Mouse (Mus musculus) CD4-positive helper T cell, adult 2 months (primary cell): ENCODE results near the gene Ndufb8.

ENCODE experiments used
- DNase-seq: peaks from one replicate; pipeline ENCODE4 v3.0.0-alpha.2; 2012; ENCODE audit warnings: low read depth, missing footprints, low spot score

The Ndufb8 gene

DNA sequence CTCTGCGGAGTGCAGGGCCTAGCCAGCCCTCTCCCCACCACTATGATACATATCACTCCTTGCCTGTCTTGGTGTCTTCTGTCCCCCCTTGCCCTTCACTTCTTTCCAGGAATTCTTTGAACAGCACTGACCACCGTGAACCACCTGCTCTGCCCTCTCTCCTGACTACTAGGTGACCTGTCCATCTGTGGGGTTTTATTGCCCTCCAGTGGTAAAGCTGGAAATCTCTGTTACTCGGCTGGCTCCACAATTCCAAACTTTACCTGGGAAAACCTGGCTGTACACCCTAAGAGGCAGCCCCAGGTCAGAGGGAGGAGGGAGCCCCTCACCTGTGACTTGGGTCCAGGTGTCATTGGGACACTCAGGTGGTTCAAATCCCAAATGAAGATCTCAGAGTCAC lies 19.9 kb downstream of the Ndufb8 start:
- no peak for DNase-seq

GRCm38 (mm10) chr19:44530018-44530417 lies 25.2 kb downstream of the Ndufb8 start:
- no peak for DNase-seq

- DNase-seq = peak; percentile 12
Measured at GRCm38 (mm10) chr19:44525551-44526205, 29.6 kb downstream of the Ndufb8 start.

DNA sequence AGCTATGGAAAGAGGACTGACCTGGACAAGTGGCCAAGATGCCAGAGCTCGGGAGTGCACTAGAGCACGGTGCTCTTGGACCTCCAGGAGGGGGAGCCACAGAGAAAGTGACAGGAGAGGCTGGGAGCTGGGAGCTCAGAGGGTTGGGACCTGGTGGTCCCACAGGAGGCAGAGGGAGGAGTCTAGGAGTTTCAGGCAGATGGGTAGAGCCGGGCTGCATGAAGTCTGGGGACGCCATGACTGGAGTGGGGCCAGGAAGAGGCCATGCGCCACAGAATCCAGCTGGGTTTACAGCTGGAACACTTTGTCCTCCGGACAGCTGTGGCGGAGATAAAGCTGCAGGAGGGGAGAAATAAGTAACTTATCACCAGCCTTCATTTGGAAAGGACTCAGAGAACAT lies 36.1 kb downstream of the Ndufb8 start:
- no peak for DNase-seq

DNA sequence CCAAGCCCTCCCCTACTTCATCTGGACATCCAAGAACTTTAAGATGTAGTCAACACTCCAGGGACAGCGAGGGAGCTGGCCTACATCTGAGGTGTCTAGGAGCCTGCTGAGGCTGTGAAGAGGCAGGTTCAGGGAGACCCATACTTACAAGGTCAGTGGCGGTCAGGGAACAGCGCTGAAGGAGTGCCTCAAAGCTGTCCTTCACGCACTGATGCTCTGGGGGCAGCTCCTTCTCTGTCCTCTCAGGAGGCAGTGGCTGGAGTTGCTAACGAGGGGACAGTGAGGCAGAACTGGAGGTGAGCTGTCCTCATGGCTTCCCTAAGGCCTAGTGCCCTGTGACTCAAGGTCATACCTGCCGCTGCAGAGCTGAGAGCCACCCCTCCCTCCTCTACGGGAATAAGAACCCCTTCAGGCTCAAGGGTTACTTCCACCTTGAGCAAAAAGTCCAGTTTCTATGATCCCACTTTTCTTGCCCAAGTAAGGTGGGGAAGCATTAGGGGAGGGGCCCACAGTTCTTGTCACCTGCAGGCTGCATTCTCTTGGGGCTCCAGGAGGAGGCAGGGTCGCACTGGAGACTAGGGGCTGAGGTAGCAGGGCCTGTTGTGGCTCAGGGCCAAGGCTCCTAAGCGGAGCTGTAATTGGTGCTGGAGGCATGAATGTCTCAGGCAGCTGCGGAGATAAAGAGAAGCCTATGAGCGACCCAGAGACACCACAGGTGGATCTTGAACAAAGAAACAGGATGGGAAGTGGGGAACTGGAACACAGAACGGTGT lies 37.1 kb downstream of the Ndufb8 start:
- no peak for DNase-seq

- DNase-seq = no peak
Measured at GRCm38 (mm10) chr19:44515769-44516168, 39.5 kb downstream of the Ndufb8 start.

DNA sequence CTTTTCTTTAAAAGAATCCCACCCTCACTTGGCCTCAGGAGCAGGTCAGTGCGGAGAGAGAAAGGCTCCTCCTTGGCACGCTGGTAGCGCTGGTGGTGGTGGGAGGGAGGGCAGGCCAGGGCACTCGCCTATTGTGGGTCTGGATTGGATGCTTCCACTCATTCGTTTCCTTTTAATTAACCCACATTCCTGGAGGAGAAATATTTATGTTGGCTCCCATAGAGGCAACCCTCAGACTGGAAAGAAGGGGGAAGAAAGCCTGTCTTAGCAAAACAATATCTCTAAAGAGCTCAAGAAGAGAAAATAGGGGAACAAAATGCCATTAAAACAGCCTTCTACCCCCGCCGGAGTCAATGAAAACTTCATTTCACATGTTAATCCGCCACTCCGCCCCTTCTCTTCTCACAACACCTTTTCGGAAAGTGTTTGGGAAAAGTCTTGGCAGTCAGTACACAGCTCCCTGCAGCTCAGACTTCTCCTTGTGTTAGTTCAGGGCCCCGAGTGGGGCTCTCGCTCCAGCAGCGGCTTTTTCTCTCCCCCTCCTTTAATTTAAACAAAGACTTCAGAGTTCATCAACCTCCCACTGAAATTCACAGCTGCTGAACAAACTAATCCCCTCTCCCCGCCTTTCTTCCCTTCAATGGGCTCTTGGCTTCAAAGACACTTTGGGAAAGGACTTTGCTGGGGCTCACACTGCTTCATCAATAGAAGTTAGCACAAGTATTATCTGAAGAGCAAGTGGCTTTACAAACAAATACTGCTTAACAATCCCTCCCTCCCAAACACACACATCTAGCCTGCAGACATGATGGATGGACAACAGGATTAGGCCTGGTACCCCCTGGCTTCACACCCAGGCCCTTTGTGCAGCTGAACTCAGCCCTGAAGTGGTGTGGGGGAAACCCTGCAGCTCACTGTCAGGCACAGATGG lies 40.5 kb downstream of the Ndufb8 start:
- DNase-seq = no peak

- DNase-seq = no peak
Measured at GRCm38 (mm10) chr19:44513921-44514482, 41.2 kb downstream of the Ndufb8 start.

DNA sequence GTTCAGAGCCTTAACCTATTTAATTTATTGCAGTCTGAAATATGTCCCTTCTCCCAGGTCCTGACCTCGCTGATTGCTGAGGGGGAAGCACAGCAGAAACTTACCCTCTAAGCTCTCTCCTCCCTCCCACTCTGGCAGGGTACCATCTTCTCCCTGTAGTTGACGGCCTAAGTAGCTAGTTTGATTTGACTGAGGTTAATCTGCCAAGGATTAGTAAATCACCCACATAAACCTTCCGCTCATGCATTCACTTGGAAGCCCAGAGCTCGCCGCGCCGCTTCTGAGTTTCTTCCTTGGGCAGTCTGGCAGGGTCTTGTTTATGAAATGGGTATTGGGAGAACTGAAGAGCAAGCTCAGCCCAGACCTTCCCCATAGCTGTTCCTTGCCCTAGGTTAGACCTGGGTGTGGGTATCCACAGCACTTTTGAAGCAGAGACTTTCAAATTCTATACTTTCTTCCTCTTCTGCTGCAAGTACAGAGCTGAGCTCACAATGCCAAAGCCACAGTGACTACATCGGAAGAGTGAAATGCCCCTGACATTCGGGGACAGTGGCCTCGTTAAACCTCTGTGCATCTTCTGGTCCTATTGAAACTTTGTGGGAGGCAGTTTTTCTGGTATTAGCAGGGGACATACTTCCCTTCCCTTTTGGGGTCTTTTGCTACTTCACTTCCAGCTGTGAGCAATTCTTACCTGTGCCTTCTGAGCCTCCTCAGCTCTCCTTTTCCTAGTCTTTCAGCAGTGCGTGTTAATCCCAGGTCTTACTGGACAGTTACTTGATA lies 42.0 kb downstream of the Ndufb8 start:
- no peak for DNase-seq

- DNase-seq = no peak
Measured at GRCm38 (mm10) chr19:44512601-44513000, 42.6 kb downstream of the Ndufb8 start.

DNA sequence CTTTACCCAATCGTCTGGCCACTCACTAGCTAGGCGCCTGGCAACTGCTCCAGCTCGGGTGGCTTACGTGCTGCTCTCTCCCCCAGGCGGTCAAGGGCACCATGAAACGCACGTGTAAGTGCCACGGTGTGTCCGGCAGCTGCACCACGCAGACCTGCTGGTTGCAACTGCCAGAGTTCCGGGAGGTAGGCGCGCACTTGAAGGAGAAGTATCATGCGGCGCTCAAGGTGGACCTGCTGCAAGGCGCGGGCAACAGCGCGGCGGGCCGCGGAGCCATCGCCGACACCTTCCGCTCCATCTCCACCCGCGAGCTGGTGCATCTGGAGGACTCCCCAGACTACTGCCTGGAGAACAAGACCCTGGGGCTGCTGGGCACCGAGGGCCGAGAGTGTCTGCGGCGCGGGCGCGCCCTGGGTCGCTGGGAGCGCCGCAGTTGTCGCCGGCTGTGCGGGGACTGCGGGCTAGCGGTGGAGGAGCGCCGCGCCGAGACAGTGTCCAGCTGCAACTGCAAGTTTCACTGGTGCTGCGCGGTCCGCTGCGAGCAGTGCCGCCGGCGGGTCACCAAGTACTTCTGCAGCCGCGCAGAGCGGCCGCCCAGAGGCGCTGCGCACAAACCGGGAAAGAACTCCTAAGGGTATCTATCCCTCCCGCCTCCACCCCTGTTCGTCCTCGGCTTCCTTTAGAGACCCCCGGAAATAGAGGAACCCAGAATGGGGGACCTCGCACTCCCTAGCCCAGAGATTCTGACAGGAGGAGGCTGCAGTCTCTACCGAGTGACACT lies 43.6 kb downstream of the Ndufb8 start:
- DNase-seq = no peak

DNA sequence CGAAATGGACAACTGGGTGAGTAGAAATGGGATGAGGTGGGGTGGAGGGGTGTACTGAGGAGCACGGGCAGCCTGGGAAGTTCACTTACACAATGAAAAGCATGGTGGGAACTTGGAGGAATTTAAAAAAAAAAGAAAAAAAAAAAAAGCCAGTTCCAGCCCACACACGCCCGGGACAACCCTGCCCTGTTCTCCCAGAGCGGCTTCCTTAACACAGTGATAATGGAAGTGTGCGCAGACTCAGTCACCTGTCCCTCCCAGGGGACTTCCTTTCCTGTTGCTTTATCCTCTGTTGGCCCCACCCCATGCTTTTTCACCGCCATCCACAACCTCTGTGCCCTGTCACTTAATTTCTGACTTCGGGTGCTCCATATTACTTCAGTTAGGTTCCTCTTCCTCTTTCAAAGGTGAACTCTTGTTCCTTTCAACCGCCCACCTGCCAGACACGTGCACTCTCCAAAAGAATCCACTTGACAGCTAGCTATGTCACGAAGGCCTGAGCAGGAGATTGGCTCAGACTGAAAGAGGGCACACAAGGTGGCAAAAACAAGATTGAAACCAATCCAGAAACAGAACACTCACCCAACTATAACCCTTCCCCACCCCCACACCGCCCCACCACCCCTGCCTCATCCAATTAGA lies 44.6 kb downstream of the Ndufb8 start:
- DNase-seq = peak; percentile 38

DNA sequence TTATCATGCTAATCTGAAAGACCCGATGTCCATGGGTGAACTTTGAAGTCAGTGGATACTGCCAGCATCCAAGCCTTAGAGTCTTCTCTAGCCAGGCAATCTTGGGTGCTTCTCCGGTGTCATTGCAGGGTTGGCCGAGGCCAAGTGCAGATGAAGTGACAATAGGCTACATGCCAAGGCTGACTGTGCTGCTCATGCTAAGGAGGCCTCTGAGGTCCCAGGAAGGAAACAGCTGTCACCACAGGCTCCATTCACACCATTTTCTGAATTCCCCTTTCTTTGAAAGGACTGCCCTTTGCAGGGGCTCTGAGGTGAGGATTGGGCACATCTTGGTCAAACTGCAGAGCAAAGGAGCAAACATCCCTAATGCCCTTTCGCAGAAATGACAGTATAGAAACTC lies 52.5 kb downstream of the Ndufb8 start:
- no peak for DNase-seq

DNA sequence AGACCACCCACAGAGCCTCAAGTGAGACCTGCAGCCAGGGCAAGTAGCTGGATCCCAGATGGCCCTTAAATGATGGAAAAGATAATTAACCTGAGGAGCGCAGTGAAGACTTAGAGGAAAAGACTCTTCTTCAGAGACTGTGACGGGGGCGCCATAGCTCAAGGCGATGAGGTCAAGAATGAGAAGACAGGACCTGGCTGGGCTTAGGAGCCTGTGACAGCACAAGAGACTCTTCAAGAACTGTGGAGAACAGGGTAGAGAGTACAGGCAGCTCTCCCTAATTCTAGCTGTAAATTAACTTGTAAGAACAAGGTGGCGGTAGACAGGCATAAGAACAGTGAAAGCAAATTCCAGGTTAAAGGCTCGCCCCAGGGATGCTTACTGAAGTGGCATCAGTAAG lies 53.3 kb downstream of the Ndufb8 start:
- DNase-seq = no peak

- DNase-seq = no peak
Measured at GRCm38 (mm10) chr19:44500240-44500639, 55.0 kb downstream of the Ndufb8 start.

DNA sequence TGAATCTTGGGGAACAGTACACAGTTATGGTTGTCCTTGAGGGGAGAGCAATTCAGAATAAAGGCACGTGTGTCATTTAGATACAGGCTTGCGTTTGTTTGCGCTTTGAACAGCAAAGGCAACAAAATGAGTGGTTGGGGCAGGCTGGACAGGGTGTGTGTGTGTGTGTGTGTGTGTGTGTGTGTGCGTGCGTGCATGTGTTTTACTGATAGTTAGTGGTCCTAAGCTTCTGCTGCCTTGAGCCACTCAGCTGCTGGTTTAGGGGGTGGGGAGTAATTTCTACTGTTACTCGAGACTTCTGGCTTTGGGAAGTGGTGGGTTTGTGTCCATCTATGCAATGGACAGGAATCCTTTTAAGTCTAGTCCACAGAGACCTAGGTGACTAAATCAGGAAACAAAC lies 56.3 kb downstream of the Ndufb8 start:
- no peak for DNase-seq
